Mouse (Mus musculus) midbrain, embryonic 10.5 days (tissue): ENCODE data around the gene Ppp1r3g. TPM values are rescaled to one million over a fixed set of nuclear protein-coding genes. Genes with fewer than 3 reads are reported as not detected.
A peak's percentile ranks its signal among the peaks of the same experiment; 100 is the strongest.
"Not testable (repeated sequence)": the region's sequence is repeated elsewhere in the genome, so short reads cannot be mapped to it uniquely, and the experiment has no call there.

Experiments used
- DNase-seq: peaks from one replicate; pipeline ENCODE4 v3.0.0-alpha.2; 2017; ENCODE audit warnings: low spot score
- H3K27ac ChIP-seq: fragments of 300-500 bp; sonication (generic); replicated peaks from 2 replicates; pipeline ENCODE4 v1.5.1; 2016; ENCODE audit warnings: mild to moderate bottlenecking
- H3K27me3 ChIP-seq: fragments of 300-500 bp; sonication (generic); 2 replicates; pipeline ENCODE4 v1.6.1; 2016; ENCODE audit warnings: low read depth, mild to moderate bottlenecking; ENCODE audit not compliant: poor library complexity, severe bottlenecking
- H3K36me3 ChIP-seq: fragments of 300-500 bp; sonication (generic); 2 replicates; pipeline ENCODE4 v1.6.1; 2016; ENCODE audit warnings: mild to moderate bottlenecking, moderate library complexity
- H3K4me1 ChIP-seq: fragments of 300-500 bp; sonication (generic); 2 replicates; pipeline ENCODE4 v1.6.1; 2016
- H3K4me3 ChIP-seq: fragments of 300-500 bp; sonication (generic); 2 replicates; pipeline ENCODE4 v1.5.1; 2016; ENCODE audit warnings: mild to moderate bottlenecking, moderate library complexity
- H3K9me3 ChIP-seq: fragments of 300-500 bp; sonication (generic); replicated peaks from 2 replicates; pipeline ENCODE4 v1.6.1; 2016; ENCODE audit warnings: mild to moderate bottlenecking
- WGBS: fragments of 180-500 bp; shearing (Covaris S2); methylation state at CpG from one replicate; pipeline ENCODE4 v1.1.7; 2016; 5-methylcytosine and 5-hydroxymethylcytosine counted together
- polyA plus RNA-seq: library from polyadenylated mRNA; unstranded; fragments of >200 nt; fragmentation: Nextera tagmentation; extraction: Ambion mirVana; gene quantifications from 2 replicates; pipeline ENCODE4 v1.2.1, GENCODE M21; 2016

Gene Ppp1r3g
- polyA plus RNA-seq, 1 experiment from 2014 or later: 3.7 TPM

GRCm38 (mm10) chr13:35968131-35968718 is 9.6 kb downstream of the Ppp1r3g start:
- DNase-seq: no peak
- H3K27ac ChIP-seq: peak overlapping the region; percentile 74
- H3K27me3 ChIP-seq: peaks cover 46% of the 10 kb centered on the region
- H3K4me3 ChIP-seq: peak overlapping the region; percentile 76
- H3K4me1 ChIP-seq: peaks cover 25% of the 10 kb centered on the region
- H3K9me3 ChIP-seq: no peaks in the 10 kb centered on the region
- no peaks in the 10 kb centered on the region for H3K36me3 ChIP-seq
- WGBS: under 1% methylated on average over 38 of the region's 38 CpGs

GRCm38 (mm10) chr13:35968719-35969430 is 10.2 kb downstream of the Ppp1r3g start:
- peak overlapping the region; percentile 76 for H3K4me3 ChIP-seq
- peak overlapping the region; percentile 74 for H3K27ac ChIP-seq
- peak; percentile 70 for DNase-seq
- H3K4me1 ChIP-seq: peaks cover 25% of the 10 kb centered on the region
- H3K36me3 ChIP-seq: no peaks in the 10 kb centered on the region
- no peaks in the 10 kb centered on the region for H3K9me3 ChIP-seq
- peaks cover 46% of the 10 kb centered on the region for H3K27me3 ChIP-seq
- 0% methylated on average over 57 of the region's 57 CpGs for WGBS

GRCm38 (mm10) chr13:35969431-35969721 is 10.7 kb downstream of the Ppp1r3g start:
- WGBS: under 1% methylated on average over 18 of the region's 18 CpGs
- H3K9me3 ChIP-seq: no peaks in the 10 kb centered on the region
- H3K27ac ChIP-seq: peak overlapping the region; percentile 74
- peak overlapping the region; percentile 76 for H3K4me3 ChIP-seq
- H3K4me1 ChIP-seq: peaks cover 25% of the 10 kb centered on the region
- no peaks in the 10 kb centered on the region for H3K36me3 ChIP-seq
- peaks cover 46% of the 10 kb centered on the region for H3K27me3 ChIP-seq
- no peak for DNase-seq

- Histone ChIP-seq H3K4me3 (peak overlapping the region; percentile 76), H3K9me3 (no peaks in the 10 kb centered on the region), H3K27me3 (peaks cover 46% of the 10 kb centered on the region), H3K4me1 (peaks cover 25% of the 10 kb centered on the region), H3K36me3 (no peaks in the 10 kb centered on the region), H3K27ac (no peak overlapping the region)
- 28% methylated on average over 9 of the region's 9 CpGs for WGBS
- DNase-seq: no peak
These were observed 11.2 kb downstream of the Ppp1r3g start for GRCm38 (mm10) chr13:35969829-35970228.

- Histone ChIP-seq H3K9me3 (no peaks in the 10 kb centered on the region), H3K4me1 (no peaks in the 10 kb centered on the region; the same call in 1 of the 2 replicates), H3K36me3 (peaks cover 23% of the 10 kb centered on the region), H3K27ac (no peak overlapping the region), H3K27me3 (no peaks in the 10 kb centered on the region), H3K4me3 (no peak overlapping the region)
- DNase-seq: no peak
- WGBS: 97% methylated on average over 7 of the region's 7 CpGs
These were observed 18.3 kb downstream of the Ppp1r3g start for GRCm38 (mm10) chr13:35976912-35977311.

GRCm38 (mm10) chr13:35980471-35980870 is 21.8 kb downstream of the Ppp1r3g start:
- Histone ChIP-seq H3K4me1 (no peaks in the 10 kb centered on the region; the same call in 1 of the 2 replicates), H3K27me3 (no peaks in the 10 kb centered on the region), H3K9me3 (no peaks in the 10 kb centered on the region), H3K4me3 (no peak overlapping the region), H3K27ac (no peak overlapping the region), H3K36me3 (peaks cover 23% of the 10 kb centered on the region)
- WGBS: 77% methylated on average over 4 of the region's 4 CpGs
- DNase-seq: no peak

GRCm38 (mm10) chr13:35982985-35983384 is 24.3 kb downstream of the Ppp1r3g start:
- WGBS: 87% methylated on average over 6 of the region's 6 CpGs
- Histone ChIP-seq H3K27me3 (no peaks in the 10 kb centered on the region), H3K4me1 (no peaks in the 10 kb centered on the region; the same call in 1 of the 2 replicates), H3K36me3 (peaks cover 14% of the 10 kb centered on the region), H3K9me3 (no peaks in the 10 kb centered on the region), H3K4me3 (no peak overlapping the region), H3K27ac (no peak overlapping the region)
- DNase-seq: no peak

GRCm38 (mm10) chr13:35989329-35989728 is 30.7 kb downstream of the Ppp1r3g start:
- no peak overlapping the region for H3K27ac ChIP-seq
- H3K9me3 ChIP-seq: no peaks in the 10 kb centered on the region
- WGBS: 71% methylated on average over 3 of the region's 3 CpGs

GRCm38 (mm10) chr13:35991185-35991584 is 32.5 kb downstream of the Ppp1r3g start:
- not testable (repeated sequence) for H3K9me3 ChIP-seq, H3K27me3 ChIP-seq, DNase-seq, H3K4me3 ChIP-seq, H3K27ac ChIP-seq, H3K36me3 ChIP-seq
- H3K4me1 ChIP-seq: peaks cover 12% of the 10 kb centered on the region
- 97% methylated on average over 21 of the region's 21 CpGs for WGBS

More at GRCm38 (mm10) chr13:35989329-35989728, 30.7 kb downstream of the Ppp1r3g start:
- H3K36me3 ChIP-seq: no peaks in the 10 kb centered on the region
- no peak overlapping the region for H3K4me3 ChIP-seq
- no peaks in the 10 kb centered on the region for H3K4me1 ChIP-seq
- no peaks in the 10 kb centered on the region for H3K27me3 ChIP-seq
- no peak for DNase-seq

- Histone ChIP-seq H3K36me3 (no peaks in the 10 kb centered on the region), H3K4me1 (peaks cover 16% of the 10 kb centered on the region), H3K27ac (no peak overlapping the region), H3K4me3 (no peak overlapping the region), H3K27me3 (no peaks in the 10 kb centered on the region), H3K9me3 (no peaks in the 10 kb centered on the region)
- 95% methylated on average over 8 of the region's 8 CpGs for WGBS
- DNase-seq: no peak
These were observed 35.4 kb downstream of the Ppp1r3g start for GRCm38 (mm10) chr13:35994067-35994466.

- Histone ChIP-seq H3K27ac (no peak overlapping the region), H3K9me3 (no peaks in the 10 kb centered on the region), H3K27me3 (no peaks in the 10 kb centered on the region), H3K36me3 (no peaks in the 10 kb centered on the region), H3K4me1 (peaks cover 16% of the 10 kb centered on the region), H3K4me3 (no peak overlapping the region)
- 81% methylated on average over 3 of the region's 3 CpGs for WGBS
- DNase-seq: no peak
These were observed 36.6 kb downstream of the Ppp1r3g start for GRCm38 (mm10) chr13:35995231-35995630.

GRCm38 (mm10) chr13:35995696-35996426 is 37.2 kb downstream of the Ppp1r3g start:
- H3K27ac ChIP-seq: 0 out of 2 replicates have a peak overlapping the region, but pooled peaks have one; percentile 18
- 65% methylated on average over 2 of the region's 2 CpGs for WGBS
- no peak for DNase-seq

GRCm38 (mm10) chr13:35997606-35998005 is 39.0 kb downstream of the Ppp1r3g start:
- 89% methylated on average over 4 of the region's 4 CpGs for WGBS
- H3K27me3 ChIP-seq: no peaks in the 10 kb centered on the region

More at GRCm38 (mm10) chr13:35995696-35996426, 37.2 kb downstream of the Ppp1r3g start:
- Histone ChIP-seq H3K36me3 (no peaks in the 10 kb centered on the region), H3K9me3 (no peaks in the 10 kb centered on the region), H3K27me3 (no peaks in the 10 kb centered on the region), H3K4me1 (peaks cover 16% of the 10 kb centered on the region), H3K4me3 (no peak overlapping the region)

More at GRCm38 (mm10) chr13:35997606-35998005, 39.0 kb downstream of the Ppp1r3g start:
- DNase-seq: no peak
- no peak overlapping the region for H3K27ac ChIP-seq
- H3K9me3 ChIP-seq: no peaks in the 10 kb centered on the region
- peaks cover 16% of the 10 kb centered on the region for H3K4me1 ChIP-seq
- H3K4me3 ChIP-seq: no peak overlapping the region
- no peaks in the 10 kb centered on the region for H3K36me3 ChIP-seq
